Mouse (Mus musculus): ENCODE data around the gene Myo18b. TPM values are rescaled to one million over a fixed set of nuclear protein-coding genes. Genes with fewer than 3 reads are reported as not detected.

Myo18b gene
- polyA plus RNA-seq, 1 experiment = 1.8 TPM

DNA sequence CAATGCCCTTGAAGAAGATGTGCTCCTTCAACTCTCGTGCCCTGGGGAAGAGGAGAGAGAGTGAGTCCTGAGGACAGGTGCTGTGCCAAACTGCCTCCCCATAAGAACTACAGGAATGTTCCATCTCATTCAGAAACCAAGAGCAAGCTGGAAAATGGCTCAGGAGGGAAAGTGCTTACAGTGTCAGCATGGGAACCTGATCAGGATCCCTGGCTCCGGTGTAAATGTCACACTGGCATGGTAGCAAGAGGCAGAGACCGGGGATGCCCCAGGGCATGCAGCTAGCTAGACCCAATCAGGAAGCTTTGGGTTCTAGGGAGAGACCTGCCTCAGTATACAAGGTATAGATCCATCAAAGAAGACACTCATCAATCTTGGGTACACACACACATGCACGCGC lies 29.3 kb upstream of the Myo18b start:
- Histone ChIP-seq H3K4me1 (ENCODE audit: control insufficient read depth, insufficient read depth, low read length) (peaks cover 5% of the 10 kb centered on the region), H3K4me3 (ENCODE audit: insufficient read depth, low read length) (no peak overlapping the region), H3K27ac (ENCODE audit: insufficient read depth, low read length) (no peak overlapping the region)
- TF ChIP-seq POLR2A (IDR thresholded peaks at IDR 0.05; ENCODE audit: extremely low read depth, insufficient read depth, low read length) (no peak), CTCF (IDR thresholded peaks at IDR 0.05; ENCODE audit: extremely low read depth, insufficient read depth, low read length) (no peak)

DNA sequence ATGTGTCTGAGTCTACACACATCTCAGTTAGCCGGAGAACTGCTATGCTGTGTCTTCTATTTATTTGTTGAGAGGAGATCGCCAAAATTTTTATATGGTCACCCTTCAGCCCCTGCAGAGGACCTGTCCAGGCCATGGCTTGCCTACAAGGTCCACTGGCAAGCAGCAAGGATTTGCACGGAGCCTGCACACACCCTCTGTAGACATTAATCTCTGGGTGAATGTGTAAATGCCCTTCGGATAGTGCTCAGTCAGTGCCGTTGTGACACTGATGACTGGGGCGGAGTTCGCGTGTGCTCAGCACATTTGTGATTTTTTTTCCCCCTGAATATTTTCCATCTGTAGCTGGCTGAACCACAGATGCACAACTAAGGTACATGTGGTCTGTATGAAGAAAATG lies 28.6 kb upstream of the Myo18b start:
- Histone ChIP-seq H3K4me1 (ENCODE audit: control insufficient read depth, insufficient read depth, low read length) (peaks cover 5% of the 10 kb centered on the region), H3K27ac (ENCODE audit: insufficient read depth, low read length) (no peak overlapping the region), H3K4me3 (ENCODE audit: insufficient read depth, low read length) (no peak overlapping the region)
- TF ChIP-seq POLR2A (IDR thresholded peaks at IDR 0.05; ENCODE audit: extremely low read depth, insufficient read depth, low read length) = no peak
- TF ChIP-seq CTCF (IDR thresholded peaks at IDR 0.05; ENCODE audit: extremely low read depth, insufficient read depth, low read length) = no peak

DNA sequence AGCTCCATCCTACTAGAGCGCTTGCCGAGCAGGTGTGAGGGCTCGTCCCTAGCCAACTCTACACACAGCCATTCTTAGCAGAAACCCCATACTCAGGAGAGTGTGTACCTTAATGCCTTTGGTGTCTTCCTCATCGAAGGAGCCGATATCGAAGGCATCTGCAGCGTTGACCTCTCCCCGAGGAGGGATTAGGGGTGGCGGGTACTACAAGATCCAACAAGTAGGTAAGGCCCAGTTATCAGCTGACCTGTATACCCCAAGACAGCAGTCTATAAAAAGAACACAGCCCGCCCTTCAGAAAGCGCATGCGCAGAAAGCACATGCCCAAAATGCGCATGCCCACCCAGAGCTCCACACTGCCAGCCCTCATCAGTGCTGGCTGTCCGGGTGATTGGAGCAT lies 27.7 kb upstream of the Myo18b start:
- TF ChIP-seq POLR2A (IDR thresholded peaks at IDR 0.05; ENCODE audit: extremely low read depth, insufficient read depth, low read length) (no peak), CTCF (IDR thresholded peaks at IDR 0.05; ENCODE audit: extremely low read depth, insufficient read depth, low read length) (no peak)
- Histone ChIP-seq H3K4me3 (ENCODE audit: insufficient read depth, low read length) (no peak overlapping the region), H3K4me1 (ENCODE audit: control insufficient read depth, insufficient read depth, low read length) (peaks cover 5% of the 10 kb centered on the region), H3K27ac (ENCODE audit: insufficient read depth, low read length) (no peak overlapping the region)

DNA sequence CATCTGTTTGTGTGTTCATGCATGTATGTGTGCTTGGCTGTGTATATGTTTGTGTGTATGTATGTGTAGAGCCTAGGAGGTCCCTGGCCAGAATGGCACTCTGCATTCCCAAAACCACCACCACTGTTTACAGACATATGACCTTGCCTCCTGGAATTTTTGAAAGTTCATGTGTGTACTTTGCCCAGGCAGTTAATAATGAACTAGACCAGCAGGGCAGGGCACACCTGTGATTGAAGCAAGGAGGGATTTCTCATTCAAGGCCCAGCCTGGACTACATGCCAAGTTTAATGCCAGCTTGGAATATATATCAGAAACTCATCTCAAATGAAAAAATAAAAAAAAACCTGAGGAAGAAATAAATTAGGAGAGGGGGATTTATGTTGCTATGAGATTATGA lies 25.8 kb upstream of the Myo18b start:
- peaks cover 2% of the 10 kb centered on the region for H3K4me1 ChIP-seq (ENCODE audit: control insufficient read depth, insufficient read depth, low read length)
- H3K4me3 ChIP-seq (ENCODE audit: insufficient read depth, low read length) = no peak overlapping the region
- no peak for TF ChIP-seq POLR2A (IDR thresholded peaks at IDR 0.05; ENCODE audit: extremely low read depth, insufficient read depth, low read length)
- TF ChIP-seq CTCF (IDR thresholded peaks at IDR 0.05; ENCODE audit: extremely low read depth, insufficient read depth, low read length) = no peak
- H3K27ac ChIP-seq (ENCODE audit: insufficient read depth, low read length) = no peak overlapping the region

DNA sequence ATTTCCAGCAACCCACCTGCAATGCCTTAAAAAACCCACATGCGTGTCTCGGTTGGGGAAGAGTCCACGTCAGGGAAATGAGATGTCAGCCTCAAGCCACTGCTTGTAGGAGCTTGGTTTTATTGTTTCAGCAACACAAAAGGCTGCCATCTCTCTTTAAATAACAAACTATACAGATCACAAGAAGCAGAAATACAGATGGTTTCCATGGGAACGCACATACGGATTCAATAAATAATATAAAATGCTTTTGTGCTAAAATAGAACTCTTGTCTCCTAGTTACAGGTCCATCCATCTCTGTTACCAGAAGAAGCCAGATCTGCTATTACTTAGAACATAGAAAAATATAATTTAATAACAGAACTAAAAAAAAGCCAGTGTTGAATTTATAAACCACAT lies 14.2 kb upstream of the Myo18b start:
- H3K4me1 ChIP-seq (ENCODE audit: control insufficient read depth, insufficient read depth, low read length) = peaks cover 6% of the 10 kb centered on the region
- no peak overlapping the region for H3K4me3 ChIP-seq (ENCODE audit: insufficient read depth, low read length)
- H3K27ac ChIP-seq (ENCODE audit: insufficient read depth, low read length) = peak overlapping the region; percentile 42; the same call in 1 of the 2 replicates
- no peak for TF ChIP-seq POLR2A (IDR thresholded peaks at IDR 0.05; ENCODE audit: extremely low read depth, insufficient read depth, low read length)
- TF ChIP-seq CTCF (IDR thresholded peaks at IDR 0.05; ENCODE audit: extremely low read depth, insufficient read depth, low read length) = no peak

DNA sequence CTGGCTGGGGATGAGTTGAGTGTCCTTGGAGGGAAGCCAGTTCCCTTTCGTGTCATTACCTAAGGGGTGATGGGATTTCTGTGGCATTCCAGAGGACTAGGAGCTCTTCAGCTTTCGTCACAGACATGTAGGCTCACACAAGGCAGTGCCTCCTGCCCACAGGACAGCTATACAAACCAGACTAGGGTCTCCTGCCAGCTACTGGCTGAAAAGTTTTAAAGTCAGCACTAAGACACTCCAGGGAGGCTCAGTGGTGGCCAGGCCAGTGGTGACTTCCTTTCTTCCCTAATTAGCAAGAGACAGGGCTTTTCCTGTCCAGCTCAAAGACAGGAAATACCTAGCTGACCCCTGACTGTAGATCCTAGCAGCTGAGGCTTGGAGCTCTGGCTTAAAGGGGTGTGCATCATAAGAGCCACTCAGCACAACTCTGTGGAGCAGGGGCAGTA lies 12.0 kb upstream of the Myo18b start:
- Histone ChIP-seq H3K27ac (ENCODE audit: insufficient read depth, low read length) (no peak overlapping the region), H3K4me3 (ENCODE audit: insufficient read depth, low read length) (no peak overlapping the region), H3K4me1 (ENCODE audit: control insufficient read depth, insufficient read depth, low read length) (peaks cover 6% of the 10 kb centered on the region)
- TF ChIP-seq CTCF (IDR thresholded peaks at IDR 0.05; ENCODE audit: extremely low read depth, insufficient read depth, low read length) (no peak), POLR2A (IDR thresholded peaks at IDR 0.05; ENCODE audit: extremely low read depth, insufficient read depth, low read length) (no peak)

DNA sequence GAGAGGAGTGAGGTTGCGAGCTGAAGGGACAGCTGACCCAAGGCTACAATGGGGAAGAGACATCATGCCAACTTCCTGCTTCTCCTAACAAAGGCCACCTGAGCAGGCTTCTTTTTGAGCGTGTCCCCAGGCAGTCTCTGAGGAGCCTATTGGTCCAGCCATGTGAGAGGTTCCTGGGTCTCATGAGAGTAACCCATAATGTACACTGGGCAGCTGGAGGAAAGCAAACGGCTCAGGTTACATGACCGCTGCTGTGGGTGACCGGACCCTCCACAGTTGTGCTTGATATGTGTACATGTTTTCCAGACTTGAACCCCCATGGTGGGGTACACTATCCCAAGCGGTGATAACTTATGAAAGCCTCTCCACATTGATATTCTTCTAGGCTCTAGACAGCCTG lies 11.3 kb upstream of the Myo18b start:
- H3K27ac ChIP-seq (ENCODE audit: insufficient read depth, low read length) = no peak overlapping the region
- H3K4me3 ChIP-seq (ENCODE audit: insufficient read depth, low read length) = no peak overlapping the region
- TF ChIP-seq CTCF (IDR thresholded peaks at IDR 0.05; ENCODE audit: extremely low read depth, insufficient read depth, low read length) (no peak), POLR2A (IDR thresholded peaks at IDR 0.05; ENCODE audit: extremely low read depth, insufficient read depth, low read length) (no peak)
- peaks cover 6% of the 10 kb centered on the region for H3K4me1 ChIP-seq (ENCODE audit: control insufficient read depth, insufficient read depth, low read length)

DNA sequence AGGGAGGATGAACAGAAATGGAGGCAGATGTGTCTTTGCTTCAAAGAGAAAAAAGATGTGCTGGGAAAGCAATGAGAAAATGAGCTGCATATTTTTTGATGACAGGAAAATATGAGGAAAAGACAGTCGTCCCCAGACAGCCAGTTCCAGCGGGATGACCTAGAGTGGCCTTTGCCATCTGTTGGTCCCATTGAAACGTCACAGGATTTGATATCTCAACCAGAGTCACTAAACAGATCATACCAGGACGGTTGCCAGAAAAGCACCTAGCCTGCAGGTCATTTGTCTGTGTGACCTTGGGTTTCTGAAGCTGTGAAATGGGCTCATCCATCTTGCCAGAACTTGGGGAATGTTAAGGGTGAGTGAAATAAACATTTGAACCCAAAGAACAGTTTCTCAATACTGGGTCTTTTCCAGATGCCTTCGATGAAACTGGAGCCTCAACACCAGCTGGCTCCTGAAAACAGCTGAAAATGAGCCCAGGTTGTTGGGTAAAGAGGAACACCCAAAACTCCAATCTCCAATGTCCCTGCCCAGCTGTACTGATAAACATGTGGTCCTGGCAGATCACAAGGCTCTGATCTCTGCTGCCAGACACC lies 2.6 kb downstream of the Myo18b start:
- Histone ChIP-seq H3K4me3 (ENCODE audit: insufficient read depth, low read length) (no peak overlapping the region), H3K4me1 (ENCODE audit: control insufficient read depth, insufficient read depth, low read length) (no peaks in the 10 kb centered on the region), H3K27ac (ENCODE audit: insufficient read depth, low read length) (no peak overlapping the region)
- no peak for TF ChIP-seq CTCF (IDR thresholded peaks at IDR 0.05; ENCODE audit: extremely low read depth, insufficient read depth, low read length)
- no peak for TF ChIP-seq POLR2A (IDR thresholded peaks at IDR 0.05; ENCODE audit: extremely low read depth, insufficient read depth, low read length)

DNA sequence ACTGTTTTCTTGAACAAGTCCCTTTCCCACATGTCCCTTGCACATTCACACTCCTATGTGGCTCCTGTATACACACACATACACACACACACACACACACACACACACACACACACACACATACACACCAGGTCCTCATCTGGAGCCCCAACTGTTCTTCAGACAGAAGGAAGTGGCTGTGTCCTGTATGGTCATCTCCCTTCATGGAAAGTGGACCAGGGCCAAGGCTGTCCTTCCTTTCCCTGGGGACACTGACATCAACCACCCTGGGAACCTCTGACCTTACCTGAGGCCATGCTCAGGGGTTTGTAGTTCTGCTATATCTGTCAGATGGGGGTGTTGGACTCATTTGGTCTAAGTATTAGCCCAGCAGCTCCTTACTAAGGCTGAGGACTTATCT lies 3.8 kb downstream of the Myo18b start:
- Histone ChIP-seq H3K4me1 (ENCODE audit: control insufficient read depth, insufficient read depth, low read length) (no peaks in the 10 kb centered on the region), H3K27ac (ENCODE audit: insufficient read depth, low read length) (no peak overlapping the region), H3K4me3 (ENCODE audit: insufficient read depth, low read length) (no peak overlapping the region)
- TF ChIP-seq CTCF (IDR thresholded peaks at IDR 0.05; ENCODE audit: extremely low read depth, insufficient read depth, low read length) = no peak
- no peak for TF ChIP-seq POLR2A (IDR thresholded peaks at IDR 0.05; ENCODE audit: extremely low read depth, insufficient read depth, low read length)

DNA sequence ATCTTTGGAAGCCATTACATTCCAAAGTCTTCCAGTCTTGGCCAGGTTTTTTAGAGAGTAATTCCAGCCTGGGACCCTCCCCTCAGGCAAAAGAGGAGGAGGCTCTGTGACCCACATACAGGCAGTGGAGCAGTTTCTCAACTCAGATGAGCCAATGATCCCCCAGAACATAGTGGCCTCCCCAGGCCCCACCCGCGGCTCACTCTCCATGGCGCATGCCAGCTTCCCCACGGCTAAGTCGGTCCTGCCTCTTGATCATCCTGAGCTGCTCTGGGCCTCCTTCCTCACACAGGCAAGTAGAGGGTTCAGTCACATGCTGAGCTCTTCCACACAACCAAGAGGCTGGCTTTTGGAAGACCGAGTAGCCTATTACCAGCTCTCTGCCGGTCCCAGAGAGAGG lies 7.5 kb downstream of the Myo18b start:
- Histone ChIP-seq H3K27ac (ENCODE audit: insufficient read depth, low read length) (no peak overlapping the region), H3K4me3 (ENCODE audit: insufficient read depth, low read length) (no peak overlapping the region), H3K4me1 (ENCODE audit: control insufficient read depth, insufficient read depth, low read length) (peaks cover 2% of the 10 kb centered on the region; the same call in 1 of the 2 replicates)
- no peak for TF ChIP-seq POLR2A (IDR thresholded peaks at IDR 0.05; ENCODE audit: extremely low read depth, insufficient read depth, low read length)
